Mouse (Mus musculus) MEL (cell line): Measurements from ENCODE around the gene Pafah2. TPM values are rescaled to one million over a fixed set of nuclear protein-coding genes. Genes with fewer than 3 reads are reported as not detected.

Source experiments
- DNase-seq: peaks from one replicate; pipeline ENCODE4 v3.0.0; 2011; ENCODE audit warnings: low read depth, low spot score
- H3K27ac ChIP-seq: 2 replicates; pipeline ENCODE4 v1.5.1; 2012; ENCODE audit warnings: low read depth, mild to moderate bottlenecking, control low read depth, low read length, moderate library complexity; ENCODE audit not compliant: control insufficient read depth
- H3K27me3 ChIP-seq, 2 experiments: fragments of 150-350 bp in 1 of 2; sonication (generic) in 1 of 2; 2 replicates each; pipeline ENCODE4 v1.6.1; 2012; ENCODE audit warnings: low read length in 2 of 2, mild to moderate bottlenecking in 2 of 2, improper control_type of control experiment in 1 of 2, moderate library complexity in 1 of 2; ENCODE audit not compliant: insufficient read depth in 2 of 2, control insufficient read depth in 1 of 2
- H3K36me3 ChIP-seq, 2 experiments: 2 replicates each; pipeline ENCODE4 v1.6.1; 2012 to 2014; ENCODE audit warnings: low read length in 2 of 2, improper control_type of control experiment in 1 of 2, inconsistent platforms in 1 of 2, mild to moderate bottlenecking in 1 of 2; ENCODE audit not compliant: insufficient read depth in 2 of 2, control insufficient read depth in 1 of 2
- H3K4me1 ChIP-seq, 2 experiments: fragments of 150-350 bp in 1 of 2; sonication (generic) in 1 of 2; 2 replicates each; pipeline ENCODE4 v1.6.1; 2012; ENCODE audit warnings: low read length in 2 of 2, improper control_type of control experiment in 1 of 2, mild to moderate bottlenecking in 1 of 2; ENCODE audit not compliant: insufficient read depth in 2 of 2, control insufficient read depth in 1 of 2
- H3K4me3 ChIP-seq, 2 experiments: fragments of 150-350 bp in 1 of 2; sonication (generic) in 1 of 2; 2 replicates each; pipeline ENCODE4 v1.5.1; 2012; ENCODE audit warnings: low read depth in 2 of 2, low read length in 2 of 2, mild to moderate bottlenecking in 2 of 2, moderate library complexity in 2 of 2, control low read depth in 1 of 2, improper control_type of control experiment in 1 of 2; ENCODE audit not compliant: control insufficient read depth in 1 of 2, insufficient read depth in 1 of 2
- H3K79me2 ChIP-seq: 2 replicates; pipeline ENCODE4 v1.6.1; 2012; ENCODE audit warnings: mild to moderate bottlenecking, low read length, moderate library complexity; ENCODE audit not compliant: control insufficient read depth, poor library complexity, insufficient read depth
- H3K9ac ChIP-seq: 2 replicates; pipeline ENCODE4 v1.6.1; 2012; ENCODE audit warnings: low read depth, mild to moderate bottlenecking, control low read depth, low read length, moderate library complexity; ENCODE audit not compliant: control insufficient read depth, poor library complexity, severe bottlenecking
- H3K9me3 ChIP-seq: fragments of 150-350 bp; sonication (generic); replicated peaks from 2 replicates; pipeline ENCODE4 v1.6.1; 2012; ENCODE audit warnings: mild to moderate bottlenecking, low read length, improper control_type of control experiment, moderate library complexity; ENCODE audit not compliant: insufficient read depth
- BHLHE40 ChIP-seq: IDR thresholded peaks from 2 replicates; pipeline ENCODE4 v1.6.1; 2012; ENCODE audit warnings: low read depth, mild to moderate bottlenecking, inconsistent platforms, low read length, improper control_type of control experiment, borderline replicate concordance
- CHD2 ChIP-seq: IDR thresholded peaks from 2 replicates; pipeline ENCODE4 v1.6.1; 2011; ENCODE audit warnings: low read length, improper control_type of control experiment
- E2F4 ChIP-seq: IDR thresholded peaks from 2 replicates; pipeline ENCODE4 v1.6.1; 2011; ENCODE audit warnings: low read depth, low read length, improper control_type of control experiment, borderline replicate concordance
- JUND ChIP-seq: IDR thresholded peaks from 2 replicates; pipeline ENCODE4 v1.6.1; 2011; ENCODE audit warnings: low read depth, mild to moderate bottlenecking, improper control_type of control experiment, low read length
- KAT2A ChIP-seq: conservative IDR thresholded peaks from 2 replicates; pipeline ENCODE4 v1.6.1; 2012; ENCODE audit warnings: low read depth, low read length, improper control_type of control experiment, inconsistent platforms
- MAFK ChIP-seq: IDR thresholded peaks from 2 replicates; pipeline ENCODE4 v1.6.1; 2011; ENCODE audit warnings: low read depth, mild to moderate bottlenecking, low read length, improper control_type of control experiment, borderline replicate concordance
- MEF2A ChIP-seq: IDR thresholded peaks from 2 replicates; pipeline ENCODE4 v1.6.1; 2014; ENCODE audit warnings: low read depth, mild to moderate bottlenecking, inconsistent platforms, low read length, improper control_type of control experiment; ENCODE audit not compliant: poor library complexity, insufficient replicate concordance, severe bottlenecking; ENCODE audit errors: extremely low read depth
- MYC ChIP-seq: IDR thresholded peaks from 2 replicates; pipeline ENCODE4 v1.6.1; 2011; ENCODE audit warnings: low read depth, mild to moderate bottlenecking, low read length, improper control_type of control experiment, moderate library complexity
- POLR2A ChIP-seq, 2 experiments: IDR thresholded peaks; 2 replicates each; pipeline ENCODE4 v1.6.1; 2011 to 2012; ENCODE audit warnings: low read length in 2 of 2, mild to moderate bottlenecking in 2 of 2, control low read depth in 1 of 2, improper control_type of control experiment in 1 of 2, low read depth in 1 of 2, moderate library complexity in 1 of 2; ENCODE audit not compliant: control insufficient read depth in 1 of 2, insufficient read depth in 1 of 2, poor library complexity in 1 of 2
- RAD21 ChIP-seq: IDR thresholded peaks from 2 replicates; pipeline ENCODE4 v1.6.1; 2011; ENCODE audit warnings: mild to moderate bottlenecking, low read depth, low read length, improper control_type of control experiment
- RCOR1 ChIP-seq: IDR thresholded peaks from 2 replicates; pipeline ENCODE4 v1.6.1; 2012; ENCODE audit warnings: low read depth, mild to moderate bottlenecking, inconsistent platforms, low read length, improper control_type of control experiment
- SIN3A ChIP-seq: IDR thresholded peaks from 2 replicates; pipeline ENCODE4 v1.6.1; 2012; ENCODE audit warnings: low read length, improper control_type of control experiment, inconsistent platforms
- TAL1 ChIP-seq: IDR thresholded peaks from 2 replicates; pipeline ENCODE4 v1.6.1; 2012; ENCODE audit warnings: mild to moderate bottlenecking, inconsistent platforms, low read length, moderate library complexity, mixed read lengths
- USF1 ChIP-seq: IDR thresholded peaks from 2 replicates; pipeline ENCODE4 v1.6.1; 2014; ENCODE audit warnings: low read depth, mild to moderate bottlenecking, inconsistent platforms, low read length, improper control_type of control experiment, moderate library complexity
- ZC3H11A ChIP-seq: IDR thresholded peaks from 2 replicates; pipeline ENCODE4 v1.6.1; 2012; ENCODE audit warnings: low read depth, mild to moderate bottlenecking, inconsistent platforms, low read length, improper control_type of control experiment
- ZKSCAN1 ChIP-seq: IDR thresholded peaks from 2 replicates; pipeline ENCODE4 v1.6.1; 2012; ENCODE audit warnings: low read depth, mild to moderate bottlenecking, inconsistent platforms, low read length, improper control_type of control experiment, moderate library complexity
- polyA plus RNA-seq, 2 experiments: library from polyadenylated mRNA; stranded (reverse) in 1 of 2; unstranded in 1 of 2; fragments of >175 nt in 1 of 2; fragments of >200 nt in 1 of 2; gene quantifications; 2 replicates each; pipeline versions ENCODE4 v1.2.1 to v1.2.4; 2012; ENCODE audit warnings: low replicate concordance in 2 of 2, low read depth in 1 of 2; ENCODE audit not compliant: insufficient read length in 2 of 2, insufficient read depth in 1 of 2, missing spikeins in 1 of 2
- total RNA-seq: library from RNA; depleted of rRNA; stranded (reverse); fragments of 300-350 nt; gene quantifications from 2 replicates; pipeline ENCODE4 v1.2.3, GENCODE M21; 2012

Gene Pafah2
- total and polyA plus RNA-seq, 3 experiments, result 6.0 to 10.6 TPM; not detected in 1

DNA sequence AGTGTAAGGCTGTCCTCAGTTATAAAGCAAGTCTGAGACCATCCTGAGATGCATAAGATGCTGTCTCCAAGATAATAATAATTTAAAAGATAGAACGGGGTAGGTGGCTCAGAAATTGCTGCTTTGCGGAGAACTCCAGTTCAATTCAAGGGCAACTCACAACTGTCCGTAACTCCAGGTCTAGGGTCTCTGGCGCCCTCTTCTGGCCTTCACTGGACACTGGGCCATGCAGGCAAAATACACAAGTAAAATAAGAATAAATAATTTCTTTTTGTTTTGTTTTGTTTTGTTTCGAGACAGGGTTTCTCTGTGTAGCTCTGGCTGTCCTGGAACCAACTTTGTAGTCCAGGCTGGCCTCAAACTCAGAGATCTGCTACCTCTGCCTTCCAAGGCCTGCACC is 7.7 kb upstream of the Pafah2 start (continued):
- TF ChIP-seq MEF2A (no peak), ZC3H11A (peak; percentile 57), USF1 (no peak), SIN3A (no peak), JUND (no peak), ZKSCAN1 (no peak), MAFK (no peak), E2F4 (no peak), POLR2A (IDR thresholded peaks at IDR 0.05; ENCODE audit: control insufficient read depth in 1 of 2, insufficient read depth in 1 of 2, low read depth in 1 of 2, low read length in 2 of 2, poor library complexity in 1 of 2) (no peak), CHD2 (no peak), RCOR1 (no peak), BHLHE40 (no peak), RAD21 (peak; percentile 74)

GRCm38 (mm10) chr4:134391636-134392035 is 4.5 kb upstream of the Pafah2 start:
- no peak for DNase-seq
- Histone ChIP-seq H3K36me3 (no peaks in the 10 kb centered on the region), H3K9ac (no peak overlapping the region), H3K9me3 (no peaks in the 10 kb centered on the region), H3K27ac (no peak overlapping the region), H3K27me3 (no peaks in the 10 kb centered on the region), H3K4me1 (peaks cover 0 to 3% of the 10 kb centered on the region in 2 experiments; a peak in 2 of 4 replicates), H3K4me3 (no peak overlapping the region), H3K79me2 (no peaks in the 10 kb centered on the region; the same call in 1 of the 2 replicates)
- TF ChIP-seq KAT2A (no peak), TAL1 (no peak), MYC (no peak), MAFK (no peak)

- TF ChIP-seq JUND (peak; percentile 73; the same call in 1 of the 2 replicates), MAFK (no peak)
- Histone ChIP-seq H3K79me2 (no peaks in the 10 kb centered on the region; the same call in 1 of the 2 replicates), H3K4me1 (peaks cover 0 to 6% of the 10 kb centered on the region in 2 experiments; a peak in 2 of 4 replicates), H3K9ac (no peak overlapping the region), H3K9me3 (no peaks in the 10 kb centered on the region), H3K27ac (no peak overlapping the region), H3K36me3 (no peaks in the 10 kb centered on the region), H3K27me3 (no peaks in the 10 kb centered on the region), H3K4me3 (no peak overlapping the region)
- DNase-seq, result peak; percentile 76
Measured at GRCm38 (mm10) chr4:134392595-134392994, 3.5 kb upstream of the Pafah2 start.
